Mouse (Mus musculus) myocyte (in vitro differentiated cells): Measurements from ENCODE around the gene Olfr315.

Experiments
- CEBPB ChIP-seq: IDR thresholded peaks from 2 replicates; pipeline ENCODE4 v1.6.1; 2011; ENCODE audit warnings: mild to moderate bottlenecking, moderate library complexity; ENCODE audit not compliant: poor library complexity, insufficient read depth, severe bottlenecking
- E2F4 ChIP-seq: IDR thresholded peaks from one replicate; pipeline ENCODE4 v1.6.1; 2011; ENCODE audit warnings: mild to moderate bottlenecking, control low read depth, moderate library complexity; ENCODE audit not compliant: insufficient read depth
- MAX ChIP-seq: IDR thresholded peaks from one replicate; pipeline ENCODE4 v1.6.1; 2011; ENCODE audit warnings: low read depth, mild to moderate bottlenecking, control low read depth
- MYOD1 ChIP-seq, 3 experiments: IDR thresholded peaks; one replicate each; pipeline ENCODE4 v1.6.1; 2011; ENCODE audit warnings: control low read depth in 2 of 3, low read depth in 2 of 3, mild to moderate bottlenecking in 2 of 3, moderate library complexity in 1 of 3; ENCODE audit not compliant: insufficient read length in 2 of 3, control insufficient read depth in 1 of 3
- POLR2A ChIP-seq: IDR thresholded peaks from one replicate; pipeline ENCODE4 v1.6.1; 2011; ENCODE audit warnings: low read depth, mild to moderate bottlenecking, control low read depth, moderate library complexity; ENCODE audit not compliant: insufficient read length
- REST ChIP-seq: IDR thresholded peaks from one replicate; pipeline ENCODE4 v1.6.1; 2011; ENCODE audit warnings: mild to moderate bottlenecking, control low read depth, moderate library complexity; ENCODE audit not compliant: insufficient read depth, insufficient read length
- TCF12 ChIP-seq: IDR thresholded peaks from one replicate; pipeline ENCODE4 v1.6.1; 2011; ENCODE audit warnings: mild to moderate bottlenecking, control low read depth; ENCODE audit not compliant: poor library complexity, insufficient read depth, severe bottlenecking

DNA sequence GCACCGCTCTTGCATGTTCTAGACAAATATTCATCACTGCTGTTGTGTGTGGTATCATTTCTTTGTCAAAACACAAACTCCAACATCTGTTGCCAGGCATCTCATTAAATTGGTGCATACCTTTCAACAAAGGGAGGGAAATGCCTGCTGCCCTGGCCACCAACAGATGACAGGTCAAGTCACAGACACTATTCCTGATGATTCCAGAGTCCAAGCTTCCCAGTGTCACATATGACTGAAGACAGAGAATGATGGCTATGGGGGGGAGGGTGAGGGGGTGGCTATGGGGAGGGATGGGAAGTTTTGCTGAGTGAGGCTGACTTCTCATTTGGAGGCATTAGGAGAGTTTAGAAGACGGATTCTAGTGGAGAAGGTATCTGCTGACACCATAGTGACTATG is 11.2 kb downstream of the Olfr315 start:
- no peak for TF ChIP-seq TCF12
- TF ChIP-seq POLR2A: no peak
- no peak for TF ChIP-seq MYOD1 (IDR thresholded peaks at IDR 0.05; ENCODE audit: control insufficient read depth in 1 of 3, insufficient read length in 2 of 3, low read depth in 2 of 3)
- TF ChIP-seq CEBPB: no peak
- TF ChIP-seq REST: no peak
- no peak for TF ChIP-seq MAX
- no peak for TF ChIP-seq E2F4
